Mouse (Mus musculus): ENCODE results near the gene Ankrd45. TPM values are rescaled to one million over a fixed set of nuclear protein-coding genes. Genes with fewer than 3 reads are reported as not detected.

The Ankrd45 gene
- 1.4 and 1.6 TPM in 2 replicates for polyA plus RNA-seq (2014; fragmentation: Nextera tagmentation; extraction: Ambion mirVana)

DNA sequence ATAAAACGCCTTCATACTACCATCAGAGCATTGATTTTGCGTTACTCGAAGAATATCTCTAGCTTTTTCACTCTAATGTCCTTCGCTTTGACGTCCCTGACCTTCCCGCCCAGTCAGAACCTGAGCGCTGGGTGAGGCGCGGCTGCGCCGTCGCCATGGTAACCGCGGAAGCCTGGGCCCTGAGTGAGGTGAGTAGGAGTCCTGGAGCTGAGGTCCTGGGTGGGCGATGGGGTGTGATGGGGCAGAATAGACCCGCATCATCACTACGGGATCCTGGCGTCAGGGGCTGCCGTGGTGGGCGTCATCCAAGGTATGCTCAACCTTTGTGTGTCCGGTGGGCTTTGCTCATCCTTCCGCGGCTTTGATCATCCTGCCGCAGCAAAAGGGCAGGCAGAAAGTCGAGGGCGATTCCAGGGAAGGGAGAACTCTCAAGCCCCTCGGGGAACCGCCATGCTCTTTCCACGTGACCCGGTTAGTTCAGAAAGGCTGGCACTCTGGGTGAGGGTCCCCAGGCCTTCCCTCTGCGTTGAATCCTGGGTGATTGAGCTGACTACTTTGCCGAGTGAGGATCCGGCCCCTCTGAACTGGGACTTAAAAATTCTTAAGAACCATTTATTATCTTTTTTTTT is at the start of gene Ankrd45:
TSS of gene Ankrd45 (plus strand) at position 161 of the 629 bp plus-strand sequence.
- 7% methylated on average over 33 of the region's 33 CpGs for WGBS
- peak within 1 kb of the TSS; percentile 58 for H3K4me2 ChIP-seq (ENCODE audit: low read length)

GRCm38 (mm10) chr1:161099721-161100405 is 42.6 kb upstream of the Ankrd45 start:
- ATAC-seq (replicated peaks; ENCODE audit: low FRiP score, low TSS enrichment, low read depth) = no peak
- no peak overlapping the region for H3K4me3 ChIP-seq (ENCODE audit: low read depth, low read length)

More for the DNA sequence above, at the start of gene Ankrd45:
- H3K9me3 ChIP-seq (ENCODE audit: control insufficient read depth, low read length) = no peaks in the 10 kb centered on the region
- H3K4me1 ChIP-seq (replicated peaks; ENCODE audit: control insufficient read depth, insufficient read depth, low read length) = no peaks in the 10 kb centered on the region; the same call in 1 of the 2 replicates
- H3K36me3 ChIP-seq (ENCODE audit: control insufficient read depth, insufficient read depth, low read length) = no peaks in the 10 kb centered on the region
- H3K9ac ChIP-seq (ENCODE audit: low read length) = peak within 1 kb of the TSS; percentile 35; the same call in 1 of the 2 replicates
- H3K27ac ChIP-seq (ENCODE audit: low read depth) = no peak within 1 kb of the TSS
- no peaks in the 10 kb centered on the region for H3K27me3 ChIP-seq (replicated peaks; ENCODE audit: control insufficient read depth, insufficient read depth, low read length)
- peak; percentile 76 for DNase-seq (ENCODE audit: low spot score)
- H3K4me3 ChIP-seq (ENCODE audit: low read depth, low read length) = peak within 1 kb of the TSS; percentile 26
- peak; percentile 89 for ATAC-seq (replicated peaks; ENCODE audit: low FRiP score, low TSS enrichment, low read depth)

GRCm38 (mm10) chr1:161103842-161104241 is 38.6 kb upstream of the Ankrd45 start:
- no peak for DNase-seq (ENCODE audit: low spot score)
- no peak overlapping the region for H3K4me2 ChIP-seq (ENCODE audit: low read length)
- H3K9ac ChIP-seq (ENCODE audit: low read length) = no peak overlapping the region
- 63% methylated on average over 1 of the region's 1 CpGs for WGBS
- ATAC-seq (replicated peaks; ENCODE audit: low FRiP score, low TSS enrichment, low read depth) = no peak
- peaks cover 52% of the 10 kb centered on the region for H3K36me3 ChIP-seq (ENCODE audit: control insufficient read depth, insufficient read depth, low read length)
- H3K4me1 ChIP-seq (replicated peaks; ENCODE audit: control insufficient read depth, insufficient read depth, low read length) = no peaks in the 10 kb centered on the region
- H3K9me3 ChIP-seq (ENCODE audit: control insufficient read depth, low read length) = no peaks in the 10 kb centered on the region
- no peaks in the 10 kb centered on the region for H3K27me3 ChIP-seq (replicated peaks; ENCODE audit: control insufficient read depth, insufficient read depth, low read length)
- H3K27ac ChIP-seq (ENCODE audit: low read depth) = no peak overlapping the region
- no peak overlapping the region for H3K4me3 ChIP-seq (ENCODE audit: low read depth, low read length)

More at GRCm38 (mm10) chr1:161099721-161100405, 42.6 kb upstream of the Ankrd45 start:
- Histone ChIP-seq H3K4me1 (replicated peaks; ENCODE audit: control insufficient read depth, insufficient read depth, low read length) (no peaks in the 10 kb centered on the region), H3K27me3 (replicated peaks; ENCODE audit: control insufficient read depth, insufficient read depth, low read length) (no peaks in the 10 kb centered on the region), H3K9me3 (ENCODE audit: control insufficient read depth, low read length) (no peaks in the 10 kb centered on the region), H3K9ac (ENCODE audit: low read length) (no peak overlapping the region), H3K36me3 (ENCODE audit: control insufficient read depth, insufficient read depth, low read length) (peaks cover 68% of the 10 kb centered on the region), H3K4me2 (ENCODE audit: low read length) (no peak overlapping the region), H3K27ac (ENCODE audit: low read depth) (no peak overlapping the region)
- 93% methylated on average over 4 of the region's 4 CpGs for WGBS
- no peak for DNase-seq (ENCODE audit: low spot score)

- WGBS = 85% methylated on average over 8 of the region's 8 CpGs
- H3K9ac ChIP-seq (ENCODE audit: low read length) = no peak overlapping the region
- no peak for ATAC-seq (replicated peaks; ENCODE audit: low FRiP score, low TSS enrichment, low read depth)
Measured at GRCm38 (mm10) chr1:161109216-161109615, 33.3 kb upstream of the Ankrd45 start.

GRCm38 (mm10) chr1:161114591-161114990 is 27.9 kb upstream of the Ankrd45 start:
- Histone ChIP-seq H3K4me1 (replicated peaks; ENCODE audit: control insufficient read depth, insufficient read depth, low read length) (0 out of 2 replicates have a peak, but pooled peaks cover 4% of the 10 kb centered on the region), H3K27me3 (replicated peaks; ENCODE audit: control insufficient read depth, insufficient read depth, low read length) (no peaks in the 10 kb centered on the region), H3K27ac (ENCODE audit: low read depth) (peak overlapping the region; percentile 51), H3K9ac (ENCODE audit: low read length) (no peak overlapping the region), H3K36me3 (ENCODE audit: control insufficient read depth, insufficient read depth, low read length) (no peaks in the 10 kb centered on the region; the same call in 1 of the 2 replicates), H3K9me3 (ENCODE audit: control insufficient read depth, low read length) (no peaks in the 10 kb centered on the region), H3K4me3 (ENCODE audit: low read depth, low read length) (no peak overlapping the region), H3K4me2 (ENCODE audit: low read length) (no peak overlapping the region)
- DNase-seq (ENCODE audit: low spot score) (no peak), ATAC-seq (replicated peaks; ENCODE audit: low FRiP score, low TSS enrichment, low read depth) (no peak)

More at GRCm38 (mm10) chr1:161109216-161109615, 33.3 kb upstream of the Ankrd45 start:
- H3K27me3 ChIP-seq (replicated peaks; ENCODE audit: control insufficient read depth, insufficient read depth, low read length) = no peaks in the 10 kb centered on the region
- no peak overlapping the region for H3K27ac ChIP-seq (ENCODE audit: low read depth)
- DNase-seq (ENCODE audit: low spot score) = no peak
- peaks cover 30% of the 10 kb centered on the region for H3K36me3 ChIP-seq (ENCODE audit: control insufficient read depth, insufficient read depth, low read length)
- H3K4me1 ChIP-seq (replicated peaks; ENCODE audit: control insufficient read depth, insufficient read depth, low read length) = no peaks in the 10 kb centered on the region
- H3K4me2 ChIP-seq (ENCODE audit: low read length) = no peak overlapping the region
- H3K9me3 ChIP-seq (ENCODE audit: control insufficient read depth, low read length) = no peaks in the 10 kb centered on the region
- H3K4me3 ChIP-seq (ENCODE audit: low read depth, low read length) = no peak overlapping the region

DNA sequence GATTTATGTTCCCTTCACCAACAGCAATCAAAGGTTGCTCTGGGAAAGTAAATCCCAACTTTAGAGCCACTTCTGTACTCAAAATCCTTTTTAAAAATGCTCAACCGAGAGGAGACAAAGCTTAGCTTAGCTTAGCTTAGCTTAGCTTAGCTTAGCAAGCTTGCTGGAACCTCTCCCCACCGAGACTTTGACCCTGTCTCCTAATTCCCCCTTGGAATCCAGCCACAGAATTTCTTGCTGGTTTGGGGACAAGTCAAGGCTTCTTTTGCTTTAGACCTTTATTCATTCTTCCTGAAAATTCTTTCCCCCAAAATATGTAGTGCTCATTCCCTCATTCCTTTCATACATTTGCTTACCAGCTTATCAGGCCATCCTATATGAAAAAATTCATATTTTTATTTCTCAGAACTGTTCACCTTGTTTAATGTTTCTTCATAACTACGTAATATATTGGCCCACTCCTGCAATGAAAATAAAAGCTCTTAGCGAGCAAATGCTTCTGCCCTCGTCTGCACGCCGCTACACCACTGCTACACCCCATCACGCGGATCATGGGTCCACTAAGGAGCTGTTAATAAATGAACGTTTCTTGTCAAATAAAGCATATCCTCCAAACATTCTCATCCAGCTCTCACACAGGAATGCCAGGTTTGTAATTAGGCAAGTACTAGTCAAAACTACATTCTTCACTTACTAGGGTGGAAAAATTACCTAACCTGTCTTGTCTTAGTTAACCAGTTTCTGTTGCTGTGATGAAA is 19.7 kb upstream of the Ankrd45 start:
- Histone ChIP-seq H3K4me3 (ENCODE audit: low read depth, low read length) (no peak overlapping the region), H3K36me3 (ENCODE audit: control insufficient read depth, insufficient read depth, low read length) (peaks cover 9% of the 10 kb centered on the region; the same call in 1 of the 2 replicates), H3K9me3 (ENCODE audit: control insufficient read depth, low read length) (no peaks in the 10 kb centered on the region), H3K27ac (ENCODE audit: low read depth) (no peak overlapping the region), H3K4me1 (replicated peaks; ENCODE audit: control insufficient read depth, insufficient read depth, low read length) (no peaks in the 10 kb centered on the region), H3K27me3 (replicated peaks; ENCODE audit: control insufficient read depth, insufficient read depth, low read length) (no peaks in the 10 kb centered on the region), H3K4me2 (ENCODE audit: low read length) (no peak overlapping the region), H3K9ac (ENCODE audit: low read length) (no peak overlapping the region)
- ATAC-seq (replicated peaks; ENCODE audit: low FRiP score, low TSS enrichment, low read depth) (no peak), DNase-seq (ENCODE audit: low spot score) (no peak)
- WGBS = 88% methylated on average over 10 of the region's 10 CpGs

DNA sequence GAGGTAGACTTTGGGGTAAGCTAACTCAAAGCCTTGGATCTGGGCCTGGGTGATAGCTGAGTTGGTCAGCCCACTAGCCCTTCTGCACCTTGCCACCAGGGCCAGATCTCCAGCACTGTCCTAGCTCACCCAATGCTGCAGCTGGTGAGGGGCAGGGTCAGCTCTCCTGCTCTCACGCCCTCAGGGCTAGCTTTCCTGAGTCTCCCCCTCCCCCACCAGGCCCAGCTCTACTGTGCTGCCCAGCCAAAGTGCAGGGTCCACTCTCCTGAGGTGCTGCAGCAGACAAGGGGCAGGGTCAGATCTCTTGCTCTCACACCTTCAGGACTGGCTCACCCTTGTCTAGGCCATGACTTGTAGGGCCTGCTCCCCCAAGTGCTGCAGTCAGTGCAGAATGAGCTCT is 16.0 kb upstream of the Ankrd45 start:
- ATAC-seq (replicated peaks; ENCODE audit: low FRiP score, low TSS enrichment, low read depth) (no peak), DNase-seq (ENCODE audit: low spot score) (no peak)
- Histone ChIP-seq H3K27me3 (replicated peaks; ENCODE audit: control insufficient read depth, insufficient read depth, low read length) (no peaks in the 10 kb centered on the region), H3K27ac (ENCODE audit: low read depth) (no peak overlapping the region), H3K4me2 (ENCODE audit: low read length) (no peak overlapping the region), H3K9me3 (ENCODE audit: control insufficient read depth, low read length) (no peaks in the 10 kb centered on the region), H3K36me3 (ENCODE audit: control insufficient read depth, insufficient read depth, low read length) (peaks cover 9% of the 10 kb centered on the region; the same call in 1 of the 2 replicates), H3K4me3 (ENCODE audit: low read depth, low read length) (no peak overlapping the region), H3K9ac (ENCODE audit: low read length) (no peak overlapping the region), H3K4me1 (replicated peaks; ENCODE audit: control insufficient read depth, insufficient read depth, low read length) (peaks cover 7% of the 10 kb centered on the region)
- 85% methylated on average over 1 of the region's 1 CpGs for WGBS

Data from intestine, embryonic 14.5 days (tissue).